Mouse (Mus musculus): Measurements from ENCODE around the gene Pacsin3. TPM values are rescaled to one million over a fixed set of nuclear protein-coding genes. Genes with fewer than 3 reads are reported as not detected.
A peak's percentile ranks its signal among the peaks of the same experiment; 100 is the strongest.

Pacsin3 gene
- polyA plus RNA-seq, 1 experiment from 2014 or later: 20.0 TPM

GRCm38 (mm10) chr2:91244557-91245228 is 11.1 kb upstream of the Pacsin3 start:
- Histone ChIP-seq H3K9me3 (replicated peaks) (no peaks in the 10 kb centered on the region), H3K9ac (replicated peaks) (no peak overlapping the region), H3K4me2 (no peak overlapping the region), H3K4me3 (replicated peaks) (no peak overlapping the region), H3K27ac (replicated peaks) (no peak overlapping the region), H3K27me3 (replicated peaks) (no peaks in the 10 kb centered on the region), H3K4me1 (no peaks in the 10 kb centered on the region), H3K36me3 (no peaks in the 10 kb centered on the region)
- ATAC-seq (ENCODE audit: low FRiP score): no peak
- WGBS: 85% methylated on average over 5 of the region's 5 CpGs

- H3K9ac ChIP-seq (replicated peaks): no peak overlapping the region
- H3K4me3 ChIP-seq (replicated peaks): no peak overlapping the region
- WGBS: 89% methylated on average over 4 of the region's 4 CpGs
- no peak for ATAC-seq (ENCODE audit: low FRiP score)
- no peaks in the 10 kb centered on the region for H3K36me3 ChIP-seq
- no peaks in the 10 kb centered on the region for H3K9me3 ChIP-seq (replicated peaks)
- H3K27me3 ChIP-seq (replicated peaks): 0 out of 2 replicates have a peak, but pooled peaks cover 5% of the 10 kb centered on the region
- no peak overlapping the region for H3K4me2 ChIP-seq
- H3K4me1 ChIP-seq: no peaks in the 10 kb centered on the region
- H3K27ac ChIP-seq (replicated peaks): no peak overlapping the region
These were observed 7.4 kb upstream of the Pacsin3 start for GRCm38 (mm10) chr2:91248366-91248765.

GRCm38 (mm10) chr2:91252001-91252400 is 3.8 kb upstream of the Pacsin3 start:
- ATAC-seq (ENCODE audit: low FRiP score): no peak
- Histone ChIP-seq H3K4me2 (no peak overlapping the region), H3K27ac (replicated peaks) (no peak overlapping the region), H3K4me1 (peaks cover 25% of the 10 kb centered on the region), H3K27me3 (replicated peaks) (peaks cover 32% of the 10 kb centered on the region), H3K4me3 (replicated peaks) (no peak overlapping the region), H3K9me3 (replicated peaks) (no peaks in the 10 kb centered on the region), H3K9ac (replicated peaks) (no peak overlapping the region), H3K36me3 (no peaks in the 10 kb centered on the region)
- WGBS: 79% methylated on average over 4 of the region's 4 CpGs

GRCm38 (mm10) chr2:91252512-91252911 is 3.2 kb upstream of the Pacsin3 start:
- Histone ChIP-seq H3K4me1 (peaks cover 30% of the 10 kb centered on the region), H3K4me3 (replicated peaks) (no peak overlapping the region), H3K36me3 (no peaks in the 10 kb centered on the region), H3K4me2 (no peak overlapping the region), H3K9ac (replicated peaks) (no peak overlapping the region), H3K27ac (replicated peaks) (no peak overlapping the region), H3K27me3 (replicated peaks) (peaks cover 35% of the 10 kb centered on the region), H3K9me3 (replicated peaks) (no peaks in the 10 kb centered on the region)
- WGBS: 68% methylated on average over 4 of the region's 4 CpGs
- no peak for ATAC-seq (ENCODE audit: low FRiP score)

- 20% methylated on average over 8 of the region's 8 CpGs for WGBS
- peak overlapping the region; percentile 98 for H3K4me2 ChIP-seq
These were observed 901 bp upstream of the Pacsin3 start for GRCm38 (mm10) chr2:91254725-91255380.

GRCm38 (mm10) chr2:91256256-91257125 is 737 bp downstream of the Pacsin3 start:
- no peaks in the 10 kb centered on the region for H3K36me3 ChIP-seq
- peak overlapping the region; percentile 98 for H3K4me2 ChIP-seq
- H3K27ac ChIP-seq (replicated peaks): peak overlapping the region; percentile 70
- H3K4me3 ChIP-seq (replicated peaks): peak overlapping the region; percentile 53
- peak; percentile 35; the same call in 1 of the 2 replicates for ATAC-seq (ENCODE audit: low FRiP score)
- peak overlapping the region; percentile 48 for H3K9ac ChIP-seq (replicated peaks)
- H3K27me3 ChIP-seq (replicated peaks): peaks cover 44% of the 10 kb centered on the region
- WGBS: under 1% methylated on average over 52 of the region's 52 CpGs
- peaks cover 39% of the 10 kb centered on the region for H3K4me1 ChIP-seq
- no peaks in the 10 kb centered on the region for H3K9me3 ChIP-seq (replicated peaks)

More at GRCm38 (mm10) chr2:91254725-91255380, 901 bp upstream of the Pacsin3 start:
- no peak overlapping the region for H3K27ac ChIP-seq (replicated peaks)
- peaks cover 44% of the 10 kb centered on the region for H3K27me3 ChIP-seq (replicated peaks)
- H3K9me3 ChIP-seq (replicated peaks): no peaks in the 10 kb centered on the region
- no peak overlapping the region for H3K4me3 ChIP-seq (replicated peaks)
- ATAC-seq (ENCODE audit: low FRiP score): no peak
- H3K4me1 ChIP-seq: peaks cover 39% of the 10 kb centered on the region
- H3K36me3 ChIP-seq: no peaks in the 10 kb centered on the region
- no peak overlapping the region for H3K9ac ChIP-seq (replicated peaks)

GRCm38 (mm10) chr2:91257126-91257980 is 1.6 kb downstream of the Pacsin3 start:
- ATAC-seq (ENCODE audit: low FRiP score): peak; percentile 54
- H3K4me3 ChIP-seq (replicated peaks): peak overlapping the region; percentile 53
- peak overlapping the region; percentile 48 for H3K9ac ChIP-seq (replicated peaks)
- no peaks in the 10 kb centered on the region for H3K36me3 ChIP-seq
- H3K4me1 ChIP-seq: peaks cover 39% of the 10 kb centered on the region
- no peaks in the 10 kb centered on the region for H3K9me3 ChIP-seq (replicated peaks)
- 2% methylated on average over 22 of the region's 22 CpGs for WGBS
- H3K27ac ChIP-seq (replicated peaks): peak overlapping the region; percentile 70
- peaks cover 44% of the 10 kb centered on the region for H3K27me3 ChIP-seq (replicated peaks)
- H3K4me2 ChIP-seq: peak overlapping the region; percentile 98

GRCm38 (mm10) chr2:91258054-91258453 is 2.3 kb downstream of the Pacsin3 start:
- H3K27me3 ChIP-seq (replicated peaks): peaks cover 41% of the 10 kb centered on the region
- peak overlapping the region; percentile 70 for H3K27ac ChIP-seq (replicated peaks)
- peak overlapping the region; percentile 53 for H3K4me3 ChIP-seq (replicated peaks)
- no peaks in the 10 kb centered on the region for H3K9me3 ChIP-seq (replicated peaks)
- 57% methylated on average over 5 of the region's 5 CpGs for WGBS
- H3K4me2 ChIP-seq: peak overlapping the region; percentile 98
- peaks cover 39% of the 10 kb centered on the region for H3K4me1 ChIP-seq
- no peaks in the 10 kb centered on the region for H3K36me3 ChIP-seq
- peak overlapping the region; percentile 48; the same call in 1 of the 2 replicates for H3K9ac ChIP-seq (replicated peaks)
- ATAC-seq (ENCODE audit: low FRiP score): peak; percentile 39; the same call in 1 of the 2 replicates

- ATAC-seq (ENCODE audit: low FRiP score): no peak
- WGBS: 64% methylated on average over 1 of the region's 1 CpGs
- H3K9ac ChIP-seq (replicated peaks): no peak overlapping the region
- H3K4me1 ChIP-seq: peaks cover 40% of the 10 kb centered on the region
- peaks cover 37% of the 10 kb centered on the region for H3K27me3 ChIP-seq (replicated peaks)
- H3K9me3 ChIP-seq (replicated peaks): no peaks in the 10 kb centered on the region
- no peaks in the 10 kb centered on the region for H3K36me3 ChIP-seq
- H3K4me2 ChIP-seq: peak overlapping the region; percentile 98; the same call in 1 of the 2 replicates
- peak overlapping the region; percentile 70; the same call in 1 of the 2 replicates for H3K27ac ChIP-seq (replicated peaks)
- no peak overlapping the region for H3K4me3 ChIP-seq (replicated peaks)
These were observed 3.1 kb downstream of the Pacsin3 start for GRCm38 (mm10) chr2:91258830-91259229.

- Histone ChIP-seq H3K4me1 (peaks cover 46% of the 10 kb centered on the region), H3K27ac (replicated peaks) (no peak overlapping the region), H3K4me2 (no peak overlapping the region), H3K9me3 (replicated peaks) (no peaks in the 10 kb centered on the region), H3K27me3 (replicated peaks) (peaks cover 32% of the 10 kb centered on the region), H3K4me3 (replicated peaks) (no peak overlapping the region), H3K36me3 (no peaks in the 10 kb centered on the region), H3K9ac (replicated peaks) (no peak overlapping the region)
- 92% methylated on average over 1 of the region's 1 CpGs for WGBS
- ATAC-seq (ENCODE audit: low FRiP score): no peak
These were observed 3.7 kb downstream of the Pacsin3 start for GRCm38 (mm10) chr2:91259493-91259892.

All from neural tube, embryonic 15.5 days (tissue).